Mouse (Mus musculus) kidney, embryonic 14.5 days (tissue): ENCODE data around the gene Morn4. TPM values are rescaled to one million over a fixed set of nuclear protein-coding genes. Genes with fewer than 3 reads are reported as not detected.

Source experiments
- ATAC-seq: fragments of 200-750 bp; cut with Nextera tagmentation; 2 replicates; pipeline ENCODE4 v1.8.0; 2017; ENCODE audit warnings: moderate number of reproducible peaks, mild to moderate bottlenecking, moderate TSS enrichment, moderate library complexity; ENCODE audit not compliant: low FRiP score, low TSS enrichment
- H3K27ac ChIP-seq: fragments of 300-500 bp; sonication (generic); 2 replicates; pipeline ENCODE4 v1.5.1; 2014; ENCODE audit warnings: low read depth, mild to moderate bottlenecking, low read length, moderate library complexity, mixed read lengths
- H3K27me3 ChIP-seq: fragments of 300-500 bp; sonication (generic); 2 replicates; pipeline ENCODE4 v1.6.1; 2014; ENCODE audit warnings: mild to moderate bottlenecking, low read length; ENCODE audit not compliant: control insufficient read depth, insufficient read depth
- H3K36me3 ChIP-seq: fragments of 300-500 bp; sonication (generic); 2 replicates; pipeline ENCODE4 v1.6.1; 2014; ENCODE audit warnings: low read length, mixed read lengths; ENCODE audit not compliant: control insufficient read depth, insufficient read depth
- H3K4me1 ChIP-seq: fragments of 300-500 bp; sonication (generic); 2 replicates; pipeline ENCODE4 v1.6.1; 2014; ENCODE audit warnings: low read length, mixed read lengths; ENCODE audit not compliant: control insufficient read depth, insufficient read depth
- H3K4me2 ChIP-seq: fragments of 300-500 bp; sonication (generic); replicated peaks from 2 replicates; pipeline ENCODE4 v1.6.1; 2014; ENCODE audit warnings: low read depth, mild to moderate bottlenecking, low read length
- H3K4me3 ChIP-seq: fragments of 300-500 bp; sonication (generic); 2 replicates; pipeline ENCODE4 v1.5.1; 2014; ENCODE audit warnings: mild to moderate bottlenecking, low read length
- H3K9ac ChIP-seq: fragments of 300-500 bp; sonication (generic); 2 replicates; pipeline ENCODE4 v1.6.1; 2014; ENCODE audit warnings: low read depth, mild to moderate bottlenecking, low read length, moderate library complexity
- H3K9me3 ChIP-seq: fragments of 300-500 bp; sonication (generic); 2 replicates; pipeline ENCODE4 v1.6.1; 2016; ENCODE audit warnings: low read length; ENCODE audit not compliant: control insufficient read depth
- WGBS: fragments of 180-500 bp; shearing (Covaris S2); extraction: QIAGEN DNeasy Blood & Tissue Kit; methylation state at CpG from one replicate; pipeline ENCODE4 v1.1.7; 2014; 5-methylcytosine and 5-hydroxymethylcytosine counted together
- polyA plus RNA-seq: library from polyadenylated mRNA; unstranded; fragments of >200 nt; fragmentation: Nextera tagmentation; extraction: Ambion mirVana; gene quantifications from 2 replicates; pipeline ENCODE4 v1.2.1, GENCODE M21; 2014

Gene Morn4
- polyA plus RNA-seq, 1 experiment from 2014 or later: 33.6 TPM

GRCm38 (mm10) chr19:42078566-42078965 is 7.6 kb downstream of the Morn4 start:
- no peaks in the 10 kb centered on the region for H3K27me3 ChIP-seq
- no peak for ATAC-seq
- no peak overlapping the region for H3K4me3 ChIP-seq
- no peak overlapping the region for H3K9ac ChIP-seq
- no peaks in the 10 kb centered on the region for H3K9me3 ChIP-seq
- WGBS: 97% methylated on average over 8 of the region's 8 CpGs
- H3K36me3 ChIP-seq: peaks cover 13% of the 10 kb centered on the region
- no peak overlapping the region for H3K4me2 ChIP-seq
- no peak overlapping the region for H3K27ac ChIP-seq
- peaks cover 4% of the 10 kb centered on the region; the same call in 1 of the 2 replicates for H3K4me1 ChIP-seq

GRCm38 (mm10) chr19:42075992-42076391 is 10.2 kb downstream of the Morn4 start:
- Histone ChIP-seq H3K4me2 (no peak overlapping the region), H3K36me3 (peaks cover 13% of the 10 kb centered on the region), H3K27me3 (no peaks in the 10 kb centered on the region), H3K9ac (no peak overlapping the region), H3K9me3 (no peaks in the 10 kb centered on the region), H3K4me3 (no peak overlapping the region), H3K27ac (no peak overlapping the region), H3K4me1 (peaks cover 4% of the 10 kb centered on the region; the same call in 1 of the 2 replicates)
- WGBS: 86% methylated on average over 16 of the region's 16 CpGs
- ATAC-seq: no peak

DNA sequence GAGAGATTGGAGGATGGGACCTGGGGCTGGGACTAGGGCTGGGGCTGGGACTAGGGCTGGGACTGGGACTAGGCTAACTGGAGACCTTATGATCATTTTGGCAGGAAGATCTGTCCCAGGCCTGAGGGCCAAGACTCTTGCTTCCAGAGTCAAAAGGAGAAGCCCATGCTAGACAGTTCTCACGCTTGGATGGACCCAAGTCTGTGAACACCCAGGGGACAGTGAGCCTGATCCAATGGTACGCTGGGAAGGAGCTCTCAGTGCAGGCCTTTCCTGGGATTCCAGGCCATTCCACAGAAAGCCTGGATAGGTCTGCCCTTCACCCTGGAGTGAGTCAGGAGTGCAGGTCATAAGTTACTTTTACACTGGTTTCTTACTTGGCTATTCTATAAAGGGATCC is 11.1 kb downstream of the Morn4 start:
- 92% methylated on average over 2 of the region's 2 CpGs for WGBS
- peaks cover 13% of the 10 kb centered on the region for H3K36me3 ChIP-seq
- ATAC-seq: no peak

DNA sequence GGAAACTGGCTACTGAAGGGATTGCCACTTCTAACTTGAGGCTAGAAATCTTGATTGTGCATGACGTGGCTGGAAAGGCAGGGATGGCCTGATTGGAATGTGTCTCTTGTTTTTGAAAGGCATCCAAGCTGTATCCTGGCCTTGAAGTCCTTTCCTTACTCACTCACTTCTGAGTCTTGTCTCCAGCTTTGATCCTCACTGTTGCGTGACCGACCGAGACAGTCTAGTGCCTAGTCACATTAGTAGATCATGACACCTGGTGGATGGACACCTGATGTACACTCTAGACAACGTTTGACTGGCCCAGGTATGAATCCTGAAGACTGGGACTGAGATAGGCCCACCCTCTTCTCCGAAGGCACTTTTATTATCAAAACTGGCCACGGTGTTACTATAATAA is 13.4 kb downstream of the Morn4 start:
- no peak overlapping the region for H3K27ac ChIP-seq

More for the DNA sequence above, 11.1 kb downstream of the Morn4 start:
- Histone ChIP-seq H3K4me2 (no peak overlapping the region), H3K4me3 (no peak overlapping the region), H3K9ac (no peak overlapping the region), H3K9me3 (no peaks in the 10 kb centered on the region), H3K4me1 (peaks cover 4% of the 10 kb centered on the region; the same call in 1 of the 2 replicates), H3K27ac (no peak overlapping the region), H3K27me3 (no peaks in the 10 kb centered on the region)

DNA sequence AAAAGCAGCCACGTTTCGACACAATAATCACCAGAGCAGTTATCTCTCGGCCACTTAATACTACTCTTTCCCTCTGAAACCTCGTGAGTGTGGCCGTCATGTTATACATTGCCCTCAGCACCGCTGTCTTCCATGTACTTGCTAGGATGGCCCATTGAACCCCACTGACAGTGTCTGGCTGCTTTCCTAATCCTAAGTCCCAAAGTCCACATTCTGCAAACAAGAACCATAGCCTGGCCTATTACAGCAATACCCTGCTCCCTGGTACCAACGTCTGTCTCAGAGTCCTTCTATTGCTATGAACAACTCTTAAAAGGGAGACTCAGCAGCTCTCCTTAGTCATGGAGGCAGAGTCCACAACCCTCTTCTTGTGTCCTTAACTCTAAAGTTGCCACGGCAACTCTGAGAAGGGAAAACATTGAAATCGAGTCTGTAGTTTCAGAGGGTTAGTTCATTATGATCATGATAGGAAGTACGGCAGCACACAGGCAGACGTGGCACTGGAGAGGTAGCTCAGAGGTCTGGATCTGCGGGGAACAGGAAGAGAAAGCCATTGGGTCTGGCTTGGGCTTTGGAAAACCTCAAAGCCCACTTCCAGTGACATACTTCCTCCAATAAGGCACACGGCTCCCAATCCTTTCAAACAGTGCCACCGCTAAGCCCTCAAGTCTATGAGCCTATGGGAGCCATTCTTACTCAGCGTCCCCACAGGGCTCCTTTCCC is 14.1 kb downstream of the Morn4 start:
- Histone ChIP-seq H3K4me1 (no peaks in the 10 kb centered on the region), H3K4me3 (no peak overlapping the region), H3K27ac (no peak overlapping the region), H3K4me2 (no peak overlapping the region), H3K36me3 (peaks cover 13% of the 10 kb centered on the region), H3K9me3 (no peaks in the 10 kb centered on the region), H3K27me3 (no peaks in the 10 kb centered on the region), H3K9ac (no peak overlapping the region)
- no peak for ATAC-seq
- 82% methylated on average over 15 of the region's 15 CpGs for WGBS

More for the DNA sequence above, 13.4 kb downstream of the Morn4 start:
- Histone ChIP-seq H3K9ac (no peak overlapping the region), H3K36me3 (peaks cover 13% of the 10 kb centered on the region), H3K9me3 (no peaks in the 10 kb centered on the region), H3K27me3 (no peaks in the 10 kb centered on the region), H3K4me2 (no peak overlapping the region), H3K4me3 (no peak overlapping the region), H3K4me1 (no peaks in the 10 kb centered on the region)
- 61% methylated on average over 7 of the region's 7 CpGs for WGBS
- ATAC-seq: no peak

DNA sequence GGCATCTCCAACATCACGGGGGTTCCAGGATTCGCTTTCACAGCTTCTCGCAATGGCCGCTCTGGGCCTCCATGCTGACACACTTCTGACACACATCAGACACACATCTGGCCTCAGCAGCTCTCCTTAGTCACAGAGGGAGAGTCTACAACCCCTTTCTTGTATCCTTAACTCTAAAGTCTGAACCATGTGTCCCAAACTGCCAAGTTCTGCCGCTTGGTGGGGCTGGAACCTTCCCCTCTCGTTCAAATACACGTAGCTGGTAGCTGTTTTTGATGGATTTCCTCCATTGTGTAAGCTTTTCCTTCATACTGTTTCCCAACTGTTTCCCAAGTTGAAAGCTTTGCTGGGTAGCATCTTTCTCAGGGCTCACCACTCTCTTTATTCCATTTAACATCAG is 14.9 kb downstream of the Morn4 start:
- Histone ChIP-seq H3K4me3 (no peak overlapping the region), H3K4me2 (no peak overlapping the region), H3K9me3 (no peaks in the 10 kb centered on the region), H3K4me1 (no peaks in the 10 kb centered on the region), H3K36me3 (peaks cover 10% of the 10 kb centered on the region), H3K27me3 (no peaks in the 10 kb centered on the region), H3K9ac (no peak overlapping the region), H3K27ac (no peak overlapping the region)
- WGBS: 79% methylated on average over 7 of the region's 7 CpGs
- ATAC-seq: no peak

DNA sequence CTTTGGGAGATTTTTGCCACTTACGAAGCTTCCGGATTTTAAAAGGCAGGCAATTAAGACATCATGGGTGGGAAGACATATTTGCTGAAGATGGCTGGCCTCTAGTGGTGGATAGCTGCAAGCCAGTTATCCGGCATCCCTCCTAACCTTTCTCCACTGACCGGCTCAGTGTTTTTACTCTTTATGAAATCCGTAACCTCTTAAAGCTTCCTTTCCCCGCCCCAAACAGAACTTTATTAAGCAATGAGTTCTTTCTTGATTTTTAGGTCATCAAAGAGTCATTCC is 17.0 kb downstream of the Morn4 start:
- WGBS: 64% methylated on average over 6 of the region's 6 CpGs
- no peaks in the 10 kb centered on the region for H3K36me3 ChIP-seq
- H3K9ac ChIP-seq: no peak overlapping the region
- H3K4me2 ChIP-seq: no peak overlapping the region
- H3K27me3 ChIP-seq: no peaks in the 10 kb centered on the region
- no peaks in the 10 kb centered on the region for H3K4me1 ChIP-seq
- ATAC-seq: no peak
- H3K27ac ChIP-seq: no peak overlapping the region
- no peaks in the 10 kb centered on the region for H3K9me3 ChIP-seq
- no peak overlapping the region for H3K4me3 ChIP-seq

- Histone ChIP-seq H3K4me3 (no peak overlapping the region), H3K4me2 (no peak overlapping the region), H3K9me3 (no peaks in the 10 kb centered on the region), H3K27me3 (no peaks in the 10 kb centered on the region), H3K27ac (no peak overlapping the region), H3K36me3 (no peaks in the 10 kb centered on the region), H3K4me1 (no peaks in the 10 kb centered on the region), H3K9ac (no peak overlapping the region)
- ATAC-seq: no peak
- 77% methylated on average over 11 of the region's 11 CpGs for WGBS
Measured at GRCm38 (mm10) chr19:42068441-42069240, 17.5 kb downstream of the Morn4 start.

GRCm38 (mm10) chr19:42061443-42061842 is 24.7 kb downstream of the Morn4 start:
- Histone ChIP-seq H3K27me3 (no peaks in the 10 kb centered on the region), H3K9me3 (no peaks in the 10 kb centered on the region), H3K4me1 (no peaks in the 10 kb centered on the region), H3K9ac (no peak overlapping the region), H3K4me3 (no peak overlapping the region), H3K27ac (no peak overlapping the region), H3K36me3 (no peaks in the 10 kb centered on the region), H3K4me2 (no peak overlapping the region)
- WGBS: 88% methylated on average over 7 of the region's 7 CpGs
- no peak for ATAC-seq
